Mouse (Mus musculus) gonadal fat pad, adult 2 months (tissue): ENCODE measurements around the gene Cpa5. TPM values are rescaled to one million over a fixed set of nuclear protein-coding genes. Genes with fewer than 3 reads are reported as not detected.

ENCODE experiments used
- DNase-seq: peaks from one replicate; pipeline ENCODE4 v3.0.0-alpha.2; 2012; ENCODE audit warnings: low read depth
- polyA plus RNA-seq: library from polyadenylated mRNA; depleted of rRNA; stranded (reverse); fragments of >200 nt; gene quantifications from 2 replicates; pipeline ENCODE4 v1.2.3, GENCODE M21; 2012

The Cpa5 gene
- polyA plus RNA-seq, 1 experiment, result 0.41 TPM

GRCm38 (mm10) chr6:30644462-30644861 lies 33.7 kb downstream of the Cpa5 start:
- DNase-seq, result no peak

GRCm38 (mm10) chr6:30645379-30645778 lies 34.6 kb downstream of the Cpa5 start:
- no peak for DNase-seq

- no peak for DNase-seq
These were observed 39.0 kb downstream of the Cpa5 start for GRCm38 (mm10) chr6:30649651-30650296.

GRCm38 (mm10) chr6:30652425-30653188 lies 41.8 kb downstream of the Cpa5 start:
- no peak for DNase-seq

GRCm38 (mm10) chr6:30653518-30653917 lies 42.7 kb downstream of the Cpa5 start:
- DNase-seq, result no peak

- DNase-seq, result no peak
These were observed 43.6 kb downstream of the Cpa5 start for GRCm38 (mm10) chr6:30654402-30654859.

GRCm38 (mm10) chr6:30654932-30655331 lies 44.1 kb downstream of the Cpa5 start:
- no peak for DNase-seq

- DNase-seq, result no peak
These were observed 46.5 kb downstream of the Cpa5 start for GRCm38 (mm10) chr6:30657279-30657678.

GRCm38 (mm10) chr6:30658619-30659018 lies 47.8 kb downstream of the Cpa5 start:
- no peak for DNase-seq

GRCm38 (mm10) chr6:30664776-30665175 lies 54.0 kb downstream of the Cpa5 start:
- DNase-seq, result no peak

- no peak for DNase-seq
These were observed 54.5 kb downstream of the Cpa5 start for GRCm38 (mm10) chr6:30665296-30665695.

- DNase-seq, result no peak
These were observed 55.2 kb downstream of the Cpa5 start for GRCm38 (mm10) chr6:30666043-30666442.

GRCm38 (mm10) chr6:30667585-30667984 lies 56.8 kb downstream of the Cpa5 start:
- no peak for DNase-seq

- DNase-seq, result no peak
These were observed 60.9 kb downstream of the Cpa5 start for GRCm38 (mm10) chr6:30671696-30672095.

GRCm38 (mm10) chr6:30673764-30674561 lies 63.2 kb downstream of the Cpa5 start:
- no peak for DNase-seq

GRCm38 (mm10) chr6:30674714-30675280 lies 64.0 kb downstream of the Cpa5 start:
- DNase-seq, result no peak

GRCm38 (mm10) chr6:30675281-30675771 lies 64.5 kb downstream of the Cpa5 start:
- no peak for DNase-seq

- DNase-seq, result no peak
These were observed 65.7 kb downstream of the Cpa5 start for GRCm38 (mm10) chr6:30676506-30676905.

- no peak for DNase-seq
These were observed 66.8 kb downstream of the Cpa5 start for GRCm38 (mm10) chr6:30677591-30677990.

- DNase-seq, result no peak
These were observed 67.7 kb downstream of the Cpa5 start for GRCm38 (mm10) chr6:30678482-30678881.

GRCm38 (mm10) chr6:30679567-30679966 lies 68.8 kb downstream of the Cpa5 start:
- DNase-seq, result no peak

GRCm38 (mm10) chr6:30680442-30680841 lies 69.6 kb downstream of the Cpa5 start:
- DNase-seq, result no peak
